Mouse (Mus musculus): ENCODE results near the gene Oasl1. TPM values are rescaled to one million over a fixed set of nuclear protein-coding genes. Genes with fewer than 3 reads are reported as not detected.
"Not testable (repeated sequence)": the region's sequence is repeated elsewhere in the genome, so short reads cannot be mapped to it uniquely, and the experiment has no call there.

The Oasl1 gene
- total RNA-seq, 2 experiments from 2014 or later: 1.0 to 1.8 TPM

DNA sequence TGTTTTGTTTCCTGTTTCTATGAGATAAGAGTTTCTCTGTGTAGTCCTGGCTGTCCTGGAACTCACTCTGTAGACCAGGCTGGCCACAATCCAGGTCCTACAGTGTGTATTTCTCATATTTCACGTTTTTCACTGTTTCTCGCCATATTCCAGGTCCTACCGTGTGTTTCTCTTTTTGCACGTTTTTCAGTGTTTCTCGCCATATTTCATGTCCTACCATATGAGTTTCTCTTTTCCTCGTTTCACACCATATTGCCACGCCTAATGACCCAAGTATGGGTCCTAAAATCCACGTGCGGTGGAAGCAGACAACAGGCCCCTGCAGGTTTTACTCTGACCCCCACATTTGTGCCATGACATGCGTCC, 691 bp upstream of the Oasl1 start:
- no peak for DNase-seq
- intact Hi-C loops (cut with DNase I): no loop called here

DNA sequence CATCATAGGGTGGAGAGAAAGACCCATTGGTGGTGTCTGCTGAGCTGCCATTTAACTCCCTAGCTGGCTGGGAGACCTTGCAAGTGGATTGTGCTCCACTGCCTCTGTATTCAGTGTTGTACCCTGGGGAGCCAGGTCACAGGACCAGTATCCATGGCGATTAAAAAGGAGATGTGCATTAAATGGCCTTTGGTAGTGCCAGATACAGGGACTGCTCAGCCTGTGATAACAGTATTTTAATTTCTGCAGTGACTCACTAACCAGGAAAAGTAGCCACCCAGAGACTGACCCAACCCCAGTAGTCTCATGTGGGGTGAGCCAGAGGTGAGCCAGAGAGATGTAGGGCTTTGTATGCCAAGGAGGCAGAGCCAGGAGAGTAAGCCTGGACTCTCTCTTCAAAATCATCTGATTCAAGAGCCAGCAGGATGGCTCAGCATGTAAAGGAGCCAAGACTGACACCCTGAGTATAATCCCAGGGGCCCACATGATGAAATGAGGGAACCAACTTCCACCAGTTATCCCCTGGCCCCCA, 3.2 kb downstream of the Oasl1 start:
- DNase-seq: no peak
- intact Hi-C loops (cut with DNase I): no loop called here

DNA sequence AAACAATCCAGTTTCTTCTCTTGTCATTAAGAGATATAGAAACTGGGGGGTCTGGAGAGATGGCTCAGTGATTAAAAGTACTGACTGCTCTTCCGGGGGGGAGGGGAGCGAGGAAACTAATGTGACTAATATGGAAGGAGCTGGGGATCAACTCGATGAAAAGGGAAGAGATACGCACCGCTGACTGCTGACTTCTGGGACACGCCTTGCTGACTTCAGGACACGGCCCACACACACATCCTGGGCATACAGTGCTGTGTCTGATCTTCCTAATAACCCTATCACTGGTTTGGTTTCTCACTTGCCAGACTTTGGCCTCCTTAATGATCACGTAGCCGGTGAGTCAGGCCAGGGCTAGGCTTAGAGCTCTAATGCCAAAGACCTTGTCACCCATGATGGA, 3.7 kb downstream of the Oasl1 start:
- intact Hi-C loops (cut with DNase I): no loop called here
- no peak for DNase-seq

DNA sequence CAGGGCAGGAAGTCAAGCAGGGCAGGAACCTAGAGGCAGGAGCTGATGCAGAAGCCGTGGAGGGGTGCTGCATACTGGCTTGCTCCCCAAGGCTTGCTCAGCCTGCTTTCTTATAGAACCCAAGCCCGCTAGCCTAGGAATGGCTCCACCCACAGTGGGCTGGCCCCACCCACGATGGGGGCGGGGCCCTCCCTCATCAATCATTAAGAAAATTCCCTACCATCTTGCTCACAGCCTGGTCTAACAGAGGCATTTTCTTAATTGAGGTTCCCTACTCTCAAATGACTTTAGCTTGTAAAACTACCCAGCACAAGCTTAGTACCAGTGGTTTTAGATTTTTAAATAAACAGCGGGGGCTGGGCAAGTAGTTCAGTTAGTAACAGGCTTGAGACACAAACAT, 8.6 kb downstream of the Oasl1 start:
- no peak for DNase-seq
- intact Hi-C loops (cut with DNase I): no loop called here

DNA sequence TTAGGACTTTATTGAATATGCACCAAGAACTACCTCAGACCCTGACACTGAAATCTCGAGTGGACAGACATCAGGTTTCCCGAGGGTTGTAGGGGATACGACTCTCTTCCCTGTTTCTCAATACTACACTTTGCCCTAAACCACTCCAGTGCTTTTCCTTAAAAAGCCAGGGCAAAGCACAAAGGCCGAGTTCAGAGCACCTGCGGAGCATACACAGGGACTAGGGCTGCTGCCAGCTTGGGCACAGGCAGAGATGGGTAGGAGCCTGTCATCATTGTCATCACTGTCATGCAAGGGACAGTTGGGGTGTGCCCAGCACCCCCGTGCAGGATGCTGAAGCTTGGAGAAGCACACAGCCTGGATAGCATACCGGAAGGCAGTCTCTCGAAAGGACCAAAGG, 10.2 kb downstream of the Oasl1 start:
- DNase-seq: no peak
- intact Hi-C loops (cut with DNase I): no loop called here

DNA sequence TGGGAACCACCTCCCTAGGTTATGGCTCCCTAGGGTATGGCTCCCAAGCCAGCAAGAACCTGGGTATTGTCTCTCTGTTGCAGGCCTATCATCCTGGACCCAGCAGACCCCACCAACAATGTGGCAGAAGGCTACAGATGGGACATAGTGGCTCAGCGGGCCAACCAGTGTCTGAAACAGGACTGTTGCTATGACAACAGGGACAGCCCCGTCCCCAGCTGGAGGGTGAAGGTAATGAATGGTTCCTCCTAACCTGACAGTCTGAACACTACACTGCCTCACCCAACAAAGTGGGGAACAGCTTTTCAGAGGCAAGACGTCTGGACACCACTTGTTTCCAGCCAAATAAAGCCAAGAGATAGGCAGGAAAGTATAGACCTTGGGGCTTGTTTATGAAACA, 12.8 kb downstream of the Oasl1 start:
- intact Hi-C loops (cut with DNase I): no loop called here
- DNase-seq: no peak

DNA sequence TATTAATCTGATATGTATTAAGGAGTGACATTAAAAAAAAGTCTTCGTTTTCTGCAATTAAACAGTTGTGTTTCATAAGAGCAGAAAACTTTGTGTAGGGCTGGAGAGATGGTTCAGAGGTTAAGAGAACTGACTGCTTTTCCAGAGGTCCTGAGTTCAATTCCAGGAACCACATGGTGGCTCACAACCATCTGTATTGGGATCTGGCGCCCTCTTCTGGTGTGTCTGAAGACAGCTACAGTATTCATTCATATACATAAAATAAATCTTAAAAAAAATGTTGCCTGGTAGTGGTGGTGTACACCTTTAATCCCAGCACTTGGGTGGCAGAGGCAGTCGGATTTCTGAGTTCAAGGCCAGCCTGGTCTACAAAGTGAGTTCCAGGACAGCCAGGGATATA, 18.1 kb downstream of the Oasl1 start:
- intact Hi-C loops (cut with DNase I); DNase-seq: not testable (repeated sequence)

DNA sequence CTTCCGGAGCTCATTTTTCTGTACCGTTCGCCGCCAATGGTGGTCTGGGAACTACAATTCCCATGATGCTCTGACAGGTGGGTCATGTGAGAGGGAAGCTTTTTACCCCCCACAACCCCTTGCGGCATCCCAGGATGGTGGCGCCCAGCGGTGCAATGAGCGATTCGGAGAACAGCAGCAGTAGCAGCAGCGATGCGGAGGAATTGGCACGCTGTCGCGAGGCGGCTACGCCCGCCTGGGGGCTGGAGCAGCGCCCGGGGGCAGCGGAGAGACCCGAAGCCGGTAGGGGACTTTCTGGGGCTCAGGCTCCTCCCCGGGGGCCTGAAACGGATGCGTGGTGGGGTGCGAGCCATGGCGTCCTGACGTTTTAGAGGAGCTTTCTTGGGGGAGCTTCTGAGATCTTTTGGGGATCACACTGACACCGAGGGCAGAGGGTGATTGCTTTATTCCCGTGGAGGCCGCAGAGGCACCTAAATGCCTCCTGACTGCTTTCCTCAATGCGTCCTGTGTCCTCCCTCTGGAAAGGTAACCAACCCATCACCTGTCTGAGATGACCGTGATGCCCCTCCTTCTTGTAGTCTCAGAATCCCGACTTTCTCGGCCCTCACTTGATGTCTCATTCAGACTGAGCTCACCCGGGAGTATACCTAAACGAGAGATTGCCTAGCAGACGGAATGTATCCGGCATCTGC, 19.2 kb downstream of the Oasl1 start, which contains the start of gene 2210016L21Rik:
Gene 2210016L21Rik (plus strand): TSS at position 85 of the 692 bp plus-strand sequence.
- peak; percentile 79 to 82 for DNase-seq
- intact Hi-C loops (cut with DNase I): no loop called here

DNA sequence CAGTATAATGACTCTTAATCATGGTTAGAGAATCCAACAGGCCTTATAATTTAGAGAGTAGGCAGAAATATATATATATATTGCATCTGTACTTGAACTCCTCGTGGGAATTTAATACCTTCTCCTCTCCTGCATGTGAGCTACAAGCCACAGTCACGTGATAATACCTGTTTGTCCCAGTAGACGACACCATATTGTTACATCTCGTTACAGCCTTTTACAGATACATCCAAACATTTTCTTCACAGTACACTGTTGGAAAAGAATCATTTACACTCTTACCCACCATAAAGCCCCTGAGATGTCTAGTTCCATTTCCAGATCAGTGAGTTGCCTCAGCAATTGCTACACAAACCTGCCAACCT, 19.7 kb downstream of the Oasl1 start:
- DNase-seq: no peak
- intact Hi-C loops (cut with DNase I): no loop called here

DNA sequence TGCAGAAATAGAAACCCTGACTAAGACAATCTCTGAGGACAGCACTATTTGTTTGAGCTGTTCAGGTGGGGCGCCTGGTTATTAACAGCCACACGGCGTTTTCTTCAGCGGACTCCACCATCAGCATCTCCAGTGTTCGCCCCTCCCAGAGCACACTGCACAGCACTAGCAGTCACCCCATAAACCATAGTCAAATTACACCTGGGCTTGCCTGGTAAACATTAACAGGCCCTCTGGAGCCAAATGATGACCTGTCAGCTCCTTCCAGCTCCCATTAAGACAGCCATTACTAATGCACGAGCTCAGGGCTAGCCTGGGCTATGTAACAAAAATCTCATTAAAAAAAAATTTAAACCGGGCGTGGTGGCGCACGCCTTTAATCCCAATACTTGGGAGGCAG, 22.0 kb downstream of the Oasl1 start:
- no peak for DNase-seq
- intact Hi-C loops (cut with DNase I): no loop called here

DNA sequence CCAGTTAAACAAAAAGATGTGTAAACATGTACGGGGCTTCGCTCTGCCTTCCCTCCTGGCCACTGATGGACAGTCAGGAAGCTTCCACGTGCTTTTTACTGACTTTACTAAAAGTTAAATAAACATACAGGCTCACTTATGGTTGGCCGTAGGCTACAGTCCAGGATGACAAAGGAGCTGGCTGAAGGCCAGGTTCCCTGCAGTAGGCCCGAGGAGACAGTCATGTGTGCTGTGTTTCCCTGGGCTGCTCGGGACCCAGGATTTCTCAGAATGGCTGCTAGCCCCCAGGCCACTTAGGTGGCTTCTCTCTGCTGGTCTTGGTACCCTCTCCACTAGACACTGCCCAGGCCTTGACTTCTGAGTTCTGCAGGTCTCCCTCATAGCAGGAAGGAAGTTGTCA, 25.9 kb downstream of the Oasl1 start:
- DNase-seq: peak; percentile 29 to 30
- intact Hi-C loops (cut with DNase I): no loop called here

DNA sequence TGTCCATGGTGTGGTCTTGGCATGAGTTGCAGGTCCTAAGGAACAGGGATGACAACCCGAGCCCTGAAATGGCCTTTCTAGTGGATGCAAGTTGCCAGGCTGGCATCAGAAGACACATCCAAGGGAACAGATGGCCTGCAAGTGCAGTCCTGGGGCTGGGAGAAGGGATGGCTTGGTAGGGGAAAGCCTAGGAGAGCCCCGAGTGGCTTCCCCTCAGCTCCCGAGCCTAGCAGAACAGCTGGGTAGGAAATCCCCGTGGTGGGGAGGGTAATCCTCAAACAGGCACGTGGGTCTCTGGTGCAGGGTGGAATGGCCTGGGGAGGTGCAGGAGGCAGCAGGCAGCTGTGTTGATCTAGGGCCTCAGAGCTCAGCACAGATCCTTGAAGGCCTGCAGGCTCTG, 26.3 kb downstream of the Oasl1 start:
- DNase-seq: no peak
- intact Hi-C loops (cut with DNase I): no loop called here

DNA sequence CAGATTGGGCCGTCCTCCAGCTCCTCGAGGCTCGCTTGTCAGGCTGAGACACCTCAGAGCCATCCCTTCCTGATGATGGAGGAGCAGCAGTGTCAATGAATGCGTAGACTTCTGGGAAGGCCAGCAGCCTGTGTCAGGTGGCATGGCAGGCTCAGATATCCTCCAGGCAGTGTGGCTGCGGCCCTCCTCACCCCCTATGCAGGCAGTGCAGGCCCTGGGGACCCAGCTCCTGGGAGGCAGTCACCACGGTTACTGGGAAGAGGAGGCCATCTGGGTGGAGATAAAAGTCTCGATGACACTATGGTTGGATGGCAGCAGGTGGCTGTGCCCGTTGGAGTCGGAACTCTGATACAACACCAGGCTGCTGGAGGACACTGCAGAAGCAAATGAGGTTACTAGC, 26.8 kb downstream of the Oasl1 start:
- intact Hi-C loops (cut with DNase I): no loop called here
- no peak for DNase-seq

DNA sequence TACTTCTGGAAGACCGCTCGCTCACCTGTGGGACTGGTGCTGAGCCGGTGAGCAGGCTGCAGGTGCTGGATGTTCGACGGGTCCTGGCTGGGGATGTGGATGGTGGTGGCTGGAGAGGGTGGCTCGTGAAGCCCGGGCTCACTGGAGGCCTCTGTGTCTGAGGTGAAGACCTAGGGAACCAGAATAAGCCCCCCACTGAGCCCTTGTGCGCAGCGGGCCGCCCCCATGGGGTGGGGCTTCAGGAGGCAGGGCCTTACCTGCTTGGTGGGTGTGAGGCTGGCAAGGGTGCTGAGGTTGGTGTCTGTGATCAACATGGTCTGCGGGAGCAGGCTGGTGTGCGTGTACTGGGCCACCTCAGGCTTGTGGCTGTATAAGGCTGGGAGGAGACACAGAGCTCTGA, 27.6 kb downstream of the Oasl1 start:
- no peak for DNase-seq
- intact Hi-C loops (cut with DNase I): no loop called here

DNA sequence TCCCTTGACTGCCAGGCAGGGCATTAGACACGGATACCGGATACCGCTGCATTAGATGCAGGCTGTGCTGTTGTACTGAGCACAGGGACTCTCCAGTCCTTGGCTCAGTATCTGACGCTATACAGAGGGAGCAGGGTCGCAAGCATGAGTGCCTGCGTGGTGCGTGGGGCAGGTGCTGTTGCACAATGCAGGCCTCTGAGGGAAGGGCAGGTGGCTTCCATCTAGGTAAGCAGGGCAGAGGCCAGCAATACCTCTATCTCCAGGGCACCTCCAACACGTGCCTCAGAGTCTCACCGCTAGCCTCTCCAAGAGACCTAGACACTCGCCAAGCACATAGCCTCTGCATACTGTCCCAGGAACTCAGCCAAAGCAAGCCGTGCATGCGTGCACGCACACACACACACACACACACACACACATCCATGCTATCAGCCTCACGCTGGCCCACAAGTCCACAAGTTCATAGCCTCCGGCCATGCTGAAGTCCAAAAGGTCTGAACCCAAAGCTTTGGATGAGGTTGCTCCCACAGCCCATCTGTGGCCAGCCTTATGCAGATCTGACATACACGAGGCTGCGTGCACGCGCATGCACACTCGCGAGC, 28.3 kb downstream of the Oasl1 start:
- intact Hi-C loops (cut with DNase I): no loop called here
- DNase-seq: no peak

DNA sequence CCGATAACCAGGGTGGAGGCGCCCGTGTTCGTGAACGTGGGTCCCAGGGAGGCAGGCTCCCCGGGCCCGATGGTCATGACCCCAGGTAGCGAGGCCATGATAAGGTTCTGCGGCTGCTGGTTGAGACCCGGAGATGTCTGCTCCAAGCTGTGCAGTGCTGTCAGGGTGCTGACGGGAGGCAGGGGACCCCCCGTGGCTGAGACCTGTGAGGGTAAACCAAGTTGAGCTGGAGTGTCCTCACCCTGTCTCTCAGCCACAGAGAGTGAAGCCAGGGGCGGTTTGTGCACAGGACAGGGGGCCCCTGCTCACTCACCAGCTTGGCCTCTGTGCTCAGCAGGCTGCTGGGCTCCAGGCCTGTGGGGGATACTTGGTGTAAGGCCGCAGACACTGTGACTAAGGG, 30.3 kb downstream of the Oasl1 start:
- no peak for DNase-seq
- intact Hi-C loops (cut with DNase I): no loop called here

DNA sequence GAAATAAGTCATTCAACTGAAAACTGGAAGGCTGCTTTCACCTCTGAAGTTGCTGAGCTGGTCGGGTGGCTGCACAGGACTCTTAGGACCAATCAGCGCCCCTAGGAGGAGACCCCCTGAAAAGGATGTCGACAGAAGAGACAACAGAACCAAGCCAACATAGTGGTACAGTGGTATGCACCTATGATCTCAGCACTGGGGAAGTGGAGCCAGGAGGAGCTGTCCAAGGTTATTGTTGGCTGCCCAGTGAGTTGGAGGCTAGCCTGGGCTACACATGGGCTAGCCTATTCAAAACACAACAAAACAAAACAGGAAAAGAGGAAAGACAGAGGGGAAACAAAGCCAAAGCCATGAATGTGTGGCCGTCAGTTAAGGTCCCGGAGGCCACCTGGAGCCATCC, 35.0 kb downstream of the Oasl1 start:
- intact Hi-C loops (cut with DNase I): no loop called here

DNA sequence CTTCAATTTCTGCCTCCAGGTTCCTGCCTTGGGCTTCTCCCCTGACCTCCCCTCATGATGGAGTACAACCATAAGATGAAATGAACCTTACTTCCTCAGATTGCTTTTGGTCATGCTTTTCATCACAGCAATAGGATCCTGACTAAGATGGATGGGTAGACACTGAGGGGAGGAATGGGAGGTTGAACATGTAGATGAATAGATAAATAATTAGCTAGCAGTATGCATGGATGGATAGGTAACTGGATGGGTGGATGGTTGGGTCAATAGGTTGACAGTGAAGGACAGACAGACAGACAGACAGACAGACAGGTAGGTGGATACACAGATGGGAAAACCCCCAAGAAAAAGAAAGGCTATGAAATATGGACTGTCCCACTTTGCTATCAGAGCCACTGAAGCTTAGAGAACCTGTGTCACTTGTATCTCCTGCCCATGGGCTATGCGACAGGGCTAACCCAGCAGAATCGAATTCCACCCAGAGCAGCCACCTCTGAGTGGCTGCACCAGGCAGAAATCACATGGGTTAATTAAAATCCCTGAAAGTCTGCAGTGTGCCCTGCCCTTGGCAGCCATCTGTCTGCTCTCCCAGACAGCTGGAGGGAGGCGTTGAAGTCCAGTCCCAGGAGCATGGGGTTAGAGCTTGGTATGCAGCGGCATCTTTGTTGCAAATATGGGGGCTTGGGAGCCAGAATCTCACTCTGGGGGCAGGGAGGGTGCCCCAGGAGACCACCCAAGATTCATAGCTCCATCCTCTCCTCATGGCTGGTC, 38.7 kb downstream of the Oasl1 start:
- DNase-seq: no peak
- intact Hi-C loops (cut with DNase I): no loop called here

More for the DNA sequence above, 35.0 kb downstream of the Oasl1 start:
- no peak for DNase-seq

DNA sequence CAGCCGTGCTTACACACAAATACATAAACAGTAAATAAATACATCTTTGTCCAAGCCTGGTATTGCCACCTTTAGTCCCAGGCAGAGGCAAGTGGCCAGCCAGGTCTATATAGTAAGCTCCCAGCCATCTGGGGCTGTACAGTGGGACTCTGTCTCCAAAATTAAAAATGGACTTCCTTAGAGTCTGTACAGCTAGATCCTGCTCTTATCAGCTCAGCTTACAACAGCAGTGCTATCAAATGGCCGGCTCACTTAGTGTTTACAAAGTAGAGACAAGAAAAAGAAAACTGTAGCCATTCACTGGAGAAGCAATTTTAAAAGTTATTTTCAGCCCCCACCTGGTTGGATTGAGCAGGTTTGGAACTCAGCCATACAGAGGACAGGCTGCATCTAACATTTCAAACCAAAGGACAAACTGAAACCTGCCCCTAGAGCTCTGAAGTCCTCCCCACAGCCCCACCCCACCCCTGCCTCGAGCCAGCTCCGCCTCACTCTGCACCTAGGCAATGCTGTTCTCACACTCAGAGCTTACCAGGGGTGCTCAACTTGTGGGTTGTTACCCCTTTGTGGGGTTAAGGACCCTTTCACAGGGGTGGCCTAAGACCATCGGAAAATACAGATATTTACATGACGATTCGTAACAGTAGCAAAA, 41.4 kb downstream of the Oasl1 start:
- intact Hi-C loops (cut with DNase I): no loop called here
- DNase-seq: no peak

DNA sequence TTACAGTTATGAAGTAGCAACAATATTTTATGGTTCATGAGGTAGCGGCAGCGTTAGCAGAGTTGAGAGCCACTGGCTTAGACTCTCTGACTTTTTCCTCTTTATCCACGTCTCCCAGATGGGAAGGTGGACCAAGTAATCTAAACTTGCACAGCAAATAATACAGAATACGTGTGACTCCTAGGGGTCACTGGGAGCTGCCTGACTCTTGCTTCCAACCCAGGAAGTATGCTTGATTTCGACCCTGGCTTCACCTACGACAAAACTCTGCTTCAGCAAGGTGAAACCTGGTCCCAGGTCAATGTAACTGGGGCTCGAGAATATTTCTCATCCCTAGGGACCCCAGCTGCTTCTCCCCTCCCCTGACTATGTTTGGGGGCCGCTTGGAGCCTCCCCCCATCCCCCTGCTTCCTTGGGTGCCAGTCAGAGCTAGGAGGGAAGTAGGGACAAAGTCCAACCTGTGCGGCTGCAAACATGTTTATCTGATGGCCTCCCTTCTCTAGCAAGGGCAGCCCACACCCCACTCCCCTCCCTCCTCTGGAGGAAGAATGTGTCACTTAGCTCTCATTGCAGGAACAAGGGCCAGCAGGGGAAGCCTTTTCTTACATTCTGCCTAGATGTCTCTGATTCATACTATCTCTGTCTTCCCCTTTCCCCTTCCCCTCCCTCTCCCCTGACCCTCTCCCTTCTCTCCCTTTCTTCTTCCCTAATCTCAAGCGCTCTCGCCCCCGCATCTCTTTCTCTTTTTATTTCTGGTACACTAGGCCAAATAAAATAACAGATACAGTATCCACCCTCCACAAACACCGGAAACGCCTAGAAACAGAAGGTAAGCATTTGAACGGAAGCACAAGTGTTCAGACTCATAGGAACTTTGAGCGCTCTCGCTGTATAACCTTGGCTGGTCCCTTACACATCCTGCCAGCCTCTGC, 42.2 kb downstream of the Oasl1 start:
- intact Hi-C loops (cut with DNase I): no loop called here

More for the DNA sequence above, 42.2 kb downstream of the Oasl1 start:
- DNase-seq: no peak
